Mouse (Mus musculus) myocyte (in vitro differentiated cells): ENCODE results near the gene Enkur. TPM values are rescaled to one million over a fixed set of nuclear protein-coding genes. Genes with fewer than 3 reads are reported as not detected.

Source experiments
- H3K27me3 ChIP-seq: one replicate; pipeline ENCODE4 v1.6.1; 2011; ENCODE audit not compliant: control insufficient read depth, insufficient read depth, insufficient read length
- H3K36me3 ChIP-seq: one replicate; pipeline ENCODE4 v1.6.1; 2011; ENCODE audit not compliant: control insufficient read depth, insufficient read depth
- H3K4me2 ChIP-seq: one replicate; pipeline ENCODE4 v1.6.1; 2011; ENCODE audit warnings: low read depth, control low read depth
- H3K4me3 ChIP-seq: one replicate; pipeline ENCODE4 v1.5.1; 2011; ENCODE audit warnings: mild to moderate bottlenecking, control low read depth, moderate library complexity
- H3K79me2 ChIP-seq: one replicate; pipeline ENCODE4 v1.6.1; 2011; ENCODE audit not compliant: control insufficient read depth, insufficient read depth
- H3ac ChIP-seq: one replicate; pipeline ENCODE4 v1.6.1; 2011; ENCODE audit not compliant: control insufficient read depth, insufficient read length
- CEBPB ChIP-seq: IDR thresholded peaks from 2 replicates; pipeline ENCODE4 v1.6.1; 2011; ENCODE audit warnings: mild to moderate bottlenecking, moderate library complexity; ENCODE audit not compliant: poor library complexity, insufficient read depth, severe bottlenecking
- E2F4 ChIP-seq: IDR thresholded peaks from one replicate; pipeline ENCODE4 v1.6.1; 2011; ENCODE audit warnings: mild to moderate bottlenecking, control low read depth, moderate library complexity; ENCODE audit not compliant: insufficient read depth
- MAX ChIP-seq: IDR thresholded peaks from one replicate; pipeline ENCODE4 v1.6.1; 2011; ENCODE audit warnings: low read depth, mild to moderate bottlenecking, control low read depth
- MYOD1 ChIP-seq, 3 experiments: IDR thresholded peaks; one replicate each; pipeline ENCODE4 v1.6.1; 2011; ENCODE audit warnings: control low read depth in 2 of 3, low read depth in 2 of 3, mild to moderate bottlenecking in 2 of 3, moderate library complexity in 1 of 3; ENCODE audit not compliant: insufficient read length in 2 of 3, control insufficient read depth in 1 of 3
- MYOG ChIP-seq, 3 experiments: IDR thresholded peaks; one replicate each; pipeline ENCODE4 v1.6.1; 2011; ENCODE audit warnings: control low read depth in 2 of 3, low read depth in 2 of 3, mild to moderate bottlenecking in 2 of 3; ENCODE audit not compliant: insufficient read length in 2 of 3, control insufficient read depth in 1 of 3, insufficient read depth in 1 of 3
- POLR2A ChIP-seq: IDR thresholded peaks from one replicate; pipeline ENCODE4 v1.6.1; 2011; ENCODE audit warnings: low read depth, mild to moderate bottlenecking, control low read depth, moderate library complexity; ENCODE audit not compliant: insufficient read length
- POLR2AphosphoS2 ChIP-seq: IDR thresholded peaks from one replicate; pipeline ENCODE4 v1.6.1; 2011; ENCODE audit warnings: low read depth, control low read depth; ENCODE audit not compliant: insufficient read length
- REST ChIP-seq: IDR thresholded peaks from one replicate; pipeline ENCODE4 v1.6.1; 2011; ENCODE audit warnings: mild to moderate bottlenecking, control low read depth, moderate library complexity; ENCODE audit not compliant: insufficient read depth, insufficient read length
- SRF ChIP-seq: IDR thresholded peaks from one replicate; pipeline ENCODE4 v1.6.1; 2011; ENCODE audit warnings: low read depth; ENCODE audit not compliant: control insufficient read depth, insufficient read length
- TCF12 ChIP-seq: IDR thresholded peaks from one replicate; pipeline ENCODE4 v1.6.1; 2011; ENCODE audit warnings: mild to moderate bottlenecking, control low read depth; ENCODE audit not compliant: poor library complexity, insufficient read depth, severe bottlenecking
- TCF3 ChIP-seq: IDR thresholded peaks from one replicate; pipeline ENCODE4 v1.6.1; 2011; ENCODE audit warnings: low read depth, control low read depth; ENCODE audit not compliant: insufficient read length
- USF1 ChIP-seq: IDR thresholded peaks from one replicate; pipeline ENCODE4 v1.6.1; 2011; ENCODE audit warnings: low read depth, mild to moderate bottlenecking, control low read depth, moderate library complexity
- polyA plus RNA-seq: library from polyadenylated mRNA; unstranded; fragments of >200 nt; fragmentation: generic; extraction: Trizol; gene quantifications from one replicate; pipeline ENCODE4 v1.2.1, GENCODE M21; 2012; ENCODE audit warnings: missing spikeins

The Enkur gene
- polyA plus RNA-seq, 1 experiment, result 1.0 TPM

DNA sequence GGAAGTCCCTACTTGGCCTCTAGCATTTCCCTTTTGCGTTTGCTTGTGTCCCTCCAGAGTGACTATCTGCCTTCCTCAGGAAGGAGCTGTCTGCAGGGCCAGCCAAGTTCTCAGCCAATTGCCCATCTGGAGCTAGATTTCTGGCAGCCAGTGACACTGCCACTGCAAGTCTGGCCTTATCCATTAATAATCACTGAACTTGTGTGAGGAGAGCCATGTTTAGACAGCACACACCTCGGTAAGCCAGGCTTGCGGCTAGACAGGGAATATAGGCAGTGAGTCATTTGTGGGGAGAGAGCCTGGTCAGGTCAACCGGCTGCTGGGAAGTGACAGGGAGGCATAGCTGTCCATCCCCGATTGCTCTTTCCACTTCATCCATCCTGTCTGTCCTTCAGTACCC, 31.7 kb upstream of the Enkur start:
- Histone ChIP-seq H3K36me3 (no peaks in the 10 kb centered on the region), H3K4me3 (no peak overlapping the region), H3ac (no peak overlapping the region), H3K27me3 (no peaks in the 10 kb centered on the region), H3K4me2 (peak overlapping the region; percentile 47), H3K79me2 (no peaks in the 10 kb centered on the region)
- no peak for TF ChIP-seq CEBPB
- peak; percentile 10 for TF ChIP-seq POLR2A
- TF ChIP-seq REST, result no peak
- TF ChIP-seq MYOD1 (IDR thresholded peaks at IDR 0.05; ENCODE audit: control insufficient read depth in 1 of 3, insufficient read length in 2 of 3, low read depth in 2 of 3), result peak in 1 of 3 experiments; percentile 52
- TF ChIP-seq E2F4, result no peak
- peak in 1 of 3 experiments; percentile 42 for TF ChIP-seq MYOG (IDR thresholded peaks at IDR 0.05; ENCODE audit: control insufficient read depth in 1 of 3, insufficient read depth in 1 of 3, insufficient read length in 2 of 3, low read depth in 2 of 3)
- TF ChIP-seq SRF, result no peak

GRCm38 (mm10) chr2:21235844-21236386, 30.8 kb upstream of the Enkur start:
- TF ChIP-seq POLR2AphosphoS2, result no peak
- TF ChIP-seq TCF12, result no peak
- no peak for TF ChIP-seq MYOG (IDR thresholded peaks at IDR 0.05; ENCODE audit: control insufficient read depth in 1 of 3, insufficient read depth in 1 of 3, insufficient read length in 2 of 3, low read depth in 2 of 3)
- no peak for TF ChIP-seq POLR2A
- TF ChIP-seq MAX, result no peak
- no peak for TF ChIP-seq E2F4
- TF ChIP-seq SRF, result no peak
- TF ChIP-seq REST, result no peak
- no peak for TF ChIP-seq MYOD1 (IDR thresholded peaks at IDR 0.05; ENCODE audit: control insufficient read depth in 1 of 3, insufficient read length in 2 of 3, low read depth in 2 of 3)
- no peak for TF ChIP-seq USF1
- TF ChIP-seq TCF3, result no peak
- TF ChIP-seq CEBPB, result no peak
- no peak overlapping the region for H3ac ChIP-seq
- H3K36me3 ChIP-seq, result no peaks in the 10 kb centered on the region
- H3K27me3 ChIP-seq, result no peaks in the 10 kb centered on the region
- no peak overlapping the region for H3K4me3 ChIP-seq
- H3K4me2 ChIP-seq, result no peak overlapping the region
- H3K79me2 ChIP-seq, result no peaks in the 10 kb centered on the region

- H3K79me2 ChIP-seq, result no peaks in the 10 kb centered on the region
- H3K27me3 ChIP-seq, result no peaks in the 10 kb centered on the region
- H3K4me3 ChIP-seq, result no peak overlapping the region
- H3K36me3 ChIP-seq, result no peaks in the 10 kb centered on the region
- no peak for TF ChIP-seq TCF12
- peak in 1 of 3 experiments; percentile 5 for TF ChIP-seq MYOD1 (IDR thresholded peaks at IDR 0.05; ENCODE audit: control insufficient read depth in 1 of 3, insufficient read length in 2 of 3, low read depth in 2 of 3)
- no peak overlapping the region for H3ac ChIP-seq
- no peak overlapping the region for H3K4me2 ChIP-seq
These were observed 29.9 kb upstream of the Enkur start for GRCm38 (mm10) chr2:21234871-21235648.

DNA sequence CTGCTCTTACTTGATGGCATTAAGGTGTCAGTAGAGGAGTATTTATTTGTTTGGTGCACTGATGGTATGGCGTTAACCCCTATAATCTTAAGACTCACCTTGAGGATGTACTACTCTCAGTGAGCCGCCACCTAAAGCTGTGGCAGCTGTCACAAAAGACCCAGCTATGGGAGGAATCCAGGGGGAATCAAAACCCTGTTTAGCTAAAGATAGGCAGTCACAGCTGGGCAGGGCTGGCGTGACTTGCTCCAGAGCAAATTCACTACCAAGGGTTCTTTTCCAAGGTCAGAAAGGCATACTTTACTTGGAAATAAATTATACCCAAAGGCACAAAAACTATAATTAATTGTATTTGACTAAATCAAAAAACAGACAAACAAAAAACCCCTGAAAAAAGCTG, 26.0 kb upstream of the Enkur start:
- Histone ChIP-seq H3K36me3 (no peaks in the 10 kb centered on the region), H3K79me2 (no peaks in the 10 kb centered on the region), H3ac (no peak overlapping the region), H3K27me3 (no peaks in the 10 kb centered on the region), H3K4me3 (no peak overlapping the region), H3K4me2 (no peak overlapping the region)
- TF ChIP-seq CEBPB, result no peak
- peak; percentile 51 for TF ChIP-seq TCF12
- peak in 2 of 3 experiments; percentile 62 to 74 for TF ChIP-seq MYOG (IDR thresholded peaks at IDR 0.05; ENCODE audit: control insufficient read depth in 1 of 3, insufficient read depth in 1 of 3, insufficient read length in 2 of 3, low read depth in 2 of 3)
- TF ChIP-seq MYOD1 (IDR thresholded peaks at IDR 0.05; ENCODE audit: control insufficient read depth in 1 of 3, insufficient read length in 2 of 3, low read depth in 2 of 3), result peak; percentile 28 to 88 (median 74)

DNA sequence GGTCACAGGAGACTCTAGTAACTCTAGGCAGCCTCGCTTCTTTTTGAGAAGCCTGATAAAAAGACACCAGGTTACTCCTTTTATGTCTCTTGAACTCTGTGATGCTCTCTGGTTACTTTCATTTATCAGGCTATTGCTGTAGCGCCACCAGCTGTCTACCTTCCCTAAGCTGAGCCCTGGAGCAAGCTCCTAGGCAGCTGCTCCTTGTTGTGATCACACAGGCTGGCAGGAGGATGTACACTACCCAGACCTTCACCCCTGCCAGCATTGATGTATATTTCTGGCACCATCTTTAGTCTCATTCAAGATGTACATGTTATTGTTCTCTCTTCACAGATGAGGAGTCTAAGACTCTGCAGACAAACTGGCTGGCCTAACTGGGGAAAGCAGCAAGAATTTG, 25.1 kb upstream of the Enkur start:
- Histone ChIP-seq H3K4me2 (no peak overlapping the region), H3ac (no peak overlapping the region), H3K27me3 (no peaks in the 10 kb centered on the region), H3K79me2 (no peaks in the 10 kb centered on the region), H3K4me3 (no peak overlapping the region), H3K36me3 (no peaks in the 10 kb centered on the region)
- TF ChIP-seq MYOD1 (IDR thresholded peaks at IDR 0.05; ENCODE audit: control insufficient read depth in 1 of 3, insufficient read length in 2 of 3, low read depth in 2 of 3) (peak; percentile 9 to 56 (median 25)), MYOG (IDR thresholded peaks at IDR 0.05; ENCODE audit: control insufficient read depth in 1 of 3, insufficient read depth in 1 of 3, insufficient read length in 2 of 3, low read depth in 2 of 3) (peak in 2 of 3 experiments; percentile 34 to 54), TCF3 (no peak)
